Mouse (Mus musculus): ENCODE results near the gene Fam83g.

DNA sequence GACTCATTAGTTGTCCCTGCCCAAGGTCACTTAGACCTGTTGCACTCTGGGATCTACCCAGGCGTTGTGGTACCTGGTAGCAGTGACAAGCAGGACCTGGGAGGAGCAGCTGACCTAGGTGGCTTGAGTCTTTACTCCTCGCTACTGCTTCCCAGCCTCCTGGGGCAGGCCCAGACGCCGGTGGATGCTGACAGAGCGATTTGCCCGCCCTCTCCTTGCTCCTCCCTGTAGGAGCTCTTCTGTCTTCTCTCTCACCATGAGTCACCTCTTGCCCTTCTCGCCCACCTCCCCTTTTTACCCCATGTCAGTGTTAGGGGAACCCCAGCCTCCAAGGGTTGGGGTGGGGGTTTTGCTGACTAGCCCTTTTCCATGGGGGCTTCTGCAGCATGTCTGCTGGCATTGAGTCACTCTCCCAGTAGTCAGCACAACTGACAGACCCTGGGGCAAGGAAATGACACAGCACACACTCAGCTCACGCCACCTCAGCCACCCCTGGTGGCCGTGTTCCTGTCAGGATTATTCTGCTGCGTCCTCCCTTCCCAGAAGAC is 3.1 kb downstream of the Fam83g start:
- TF ChIP-seq CTCF (IDR thresholded peaks at IDR 0.05; ENCODE audit: low read depth) (no peak), EP300 (IDR thresholded peaks at IDR 0.05; ENCODE audit: low read depth) (no peak)
